Mouse (Mus musculus): ENCODE data around the gene March7. TPM values are rescaled to one million over a fixed set of nuclear protein-coding genes. Genes with fewer than 3 reads are reported as not detected.
A peak's percentile ranks its signal among the peaks of the same experiment; 100 is the strongest.

March7 gene
- polyA plus RNA-seq, 2 experiments, result 12.1 to 19.9 TPM

GRCm38 (mm10) chr2:60200667-60201066, 9.0 kb upstream of the March7 start:
- no peak for DNase-seq (ENCODE audit: low read depth in 3 of 3, low spot score in 3 of 3)
- no peak overlapping the region for H3K27ac ChIP-seq
- no peak overlapping the region for H3K4me3 ChIP-seq (ENCODE audit: insufficient read depth in 1 of 2, low read depth in 2 of 2, low read length in 2 of 2)
- TF ChIP-seq CTCF (IDR thresholded peaks at IDR 0.05; ENCODE audit: low read depth) (peak; percentile 90), EP300 (IDR thresholded peaks at IDR 0.05; ENCODE audit: low read depth) (no peak)
- H3K9me3 ChIP-seq (ENCODE audit: control insufficient read depth, low read length), result no peaks in the 10 kb centered on the region
- H3K36me3 ChIP-seq (replicated peaks; ENCODE audit: control insufficient read depth, insufficient read depth, low read depth), result peaks cover 5% of the 10 kb centered on the region
- no peak overlapping the region for H3K4me2 ChIP-seq (ENCODE audit: low read depth)
- peaks cover 0 to 10% of the 10 kb centered on the region in 2 experiments; a peak in 2 of 4 replicates for H3K4me1 ChIP-seq (replicated peaks; ENCODE audit: control insufficient read depth in 2 of 2, insufficient read depth in 2 of 2, low read length in 1 of 2)
- H3K9ac ChIP-seq (replicated peaks), result no peak overlapping the region
- no peaks in the 10 kb centered on the region for H3K27me3 ChIP-seq (ENCODE audit: control insufficient read depth, insufficient read depth, low read length)
- 0 out of 2 replicates have a peak, but pooled peaks have one; percentile 45 for ATAC-seq (ENCODE audit: insufficient read depth)
- 60% methylated on average over 8 of the region's 8 CpGs for WGBS (ENCODE audit: insufficient replicate concordance)

DNA sequence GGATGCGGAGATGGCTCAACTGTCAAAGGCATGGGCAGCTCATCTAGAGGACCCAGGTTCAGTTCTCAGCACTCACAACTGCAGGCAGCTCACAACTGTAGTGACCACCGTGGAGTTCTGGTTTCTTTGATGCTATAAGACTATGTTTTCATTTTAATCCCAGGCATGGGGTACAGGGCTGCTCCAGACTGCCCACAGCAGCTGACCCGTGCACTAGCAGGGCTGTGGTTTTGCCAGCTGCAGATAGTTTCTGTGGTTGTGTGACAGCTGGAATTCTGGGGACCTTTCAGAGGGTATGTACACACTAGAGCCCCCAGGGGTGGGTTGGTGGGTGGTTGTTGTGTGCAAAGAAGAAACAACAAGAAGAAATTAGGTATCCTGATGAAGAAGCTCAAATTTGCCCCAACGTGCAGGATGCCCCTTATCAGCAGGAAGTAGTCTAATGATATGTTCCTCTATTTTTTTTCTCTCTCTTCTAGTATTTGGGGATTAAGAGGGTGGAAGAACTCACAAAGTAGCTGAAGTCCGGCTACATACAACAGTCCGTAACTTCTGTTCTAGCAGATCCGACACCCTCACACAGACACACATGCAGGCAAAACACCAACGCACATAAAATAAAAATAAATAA, 6.7 kb upstream of the March7 start:
- no peak overlapping the region for H3K27ac ChIP-seq
- H3K36me3 ChIP-seq (replicated peaks; ENCODE audit: control insufficient read depth, insufficient read depth, low read depth), result peaks cover 9% of the 10 kb centered on the region
- no peak overlapping the region for H3K4me2 ChIP-seq (ENCODE audit: low read depth)
- no peak for ATAC-seq (ENCODE audit: insufficient read depth)
- no peak for DNase-seq (ENCODE audit: low read depth in 3 of 3, low spot score in 3 of 3)
- no peak overlapping the region for H3K9ac ChIP-seq (replicated peaks)
- TF ChIP-seq EP300 (IDR thresholded peaks at IDR 0.05; ENCODE audit: low read depth), result no peak
- no peak for TF ChIP-seq CTCF (IDR thresholded peaks at IDR 0.05; ENCODE audit: low read depth)
- H3K4me1 ChIP-seq (replicated peaks; ENCODE audit: control insufficient read depth in 2 of 2, insufficient read depth in 2 of 2, low read length in 1 of 2), result peaks cover 0 to 13% of the 10 kb centered on the region in 2 experiments; a peak in 2 of 4 replicates
- 42% methylated on average over 8 of the region's 8 CpGs for WGBS (ENCODE audit: insufficient replicate concordance)
- H3K9me3 ChIP-seq (ENCODE audit: control insufficient read depth, low read length), result no peaks in the 10 kb centered on the region
- no peaks in the 10 kb centered on the region for H3K27me3 ChIP-seq (ENCODE audit: control insufficient read depth, insufficient read depth, low read length)
- no peak overlapping the region for H3K4me3 ChIP-seq (ENCODE audit: insufficient read depth in 1 of 2, low read depth in 2 of 2, low read length in 2 of 2)

DNA sequence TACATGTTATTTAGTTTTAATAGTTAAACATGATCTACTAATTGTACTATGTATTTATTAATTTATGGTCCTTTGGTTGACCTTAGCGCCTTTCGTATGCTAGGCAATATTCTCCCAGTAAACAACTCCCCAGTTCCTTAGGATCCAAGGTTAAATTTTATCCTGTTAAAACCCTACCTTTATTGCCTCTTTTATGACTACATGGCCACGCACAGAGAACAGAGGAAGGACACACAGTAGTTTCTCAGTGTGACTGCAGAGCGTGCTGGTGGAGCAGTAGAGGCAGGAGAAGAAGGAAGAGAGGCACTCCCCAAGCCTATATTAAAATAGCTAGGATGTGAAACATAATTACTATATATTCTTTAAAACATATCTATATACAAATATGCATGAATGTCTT, 6.0 kb upstream of the March7 start:
- 82% methylated on average over 4 of the region's 4 CpGs for WGBS (ENCODE audit: insufficient replicate concordance)
- Histone ChIP-seq H3K4me1 (replicated peaks; ENCODE audit: control insufficient read depth in 2 of 2, insufficient read depth in 2 of 2, low read length in 1 of 2) (peaks cover 0 to 15% of the 10 kb centered on the region in 2 experiments; a peak in 3 of 4 replicates), H3K27ac (no peak overlapping the region), H3K9ac (replicated peaks) (no peak overlapping the region), H3K27me3 (ENCODE audit: control insufficient read depth, insufficient read depth, low read length) (no peaks in the 10 kb centered on the region), H3K4me2 (ENCODE audit: low read depth) (no peak overlapping the region), H3K36me3 (replicated peaks; ENCODE audit: control insufficient read depth, insufficient read depth, low read depth) (peaks cover 9% of the 10 kb centered on the region), H3K4me3 (ENCODE audit: insufficient read depth in 1 of 2, low read depth in 2 of 2, low read length in 2 of 2) (no peak overlapping the region), H3K9me3 (ENCODE audit: control insufficient read depth, low read length) (no peaks in the 10 kb centered on the region)
- DNase-seq (ENCODE audit: low read depth in 3 of 3, low spot score in 3 of 3) (no peak), ATAC-seq (ENCODE audit: insufficient read depth) (no peak)
- TF ChIP-seq CTCF (IDR thresholded peaks at IDR 0.05; ENCODE audit: low read depth) (no peak), EP300 (IDR thresholded peaks at IDR 0.05; ENCODE audit: low read depth) (no peak)

GRCm38 (mm10) chr2:60204162-60204561, 5.5 kb upstream of the March7 start:
- Histone ChIP-seq H3K4me3 (ENCODE audit: insufficient read depth in 1 of 2, low read depth in 2 of 2, low read length in 2 of 2) (no peak overlapping the region), H3K9ac (replicated peaks) (no peak overlapping the region), H3K9me3 (ENCODE audit: control insufficient read depth, low read length) (no peaks in the 10 kb centered on the region), H3K4me2 (ENCODE audit: low read depth) (no peak overlapping the region), H3K4me1 (replicated peaks; ENCODE audit: control insufficient read depth in 2 of 2, insufficient read depth in 2 of 2, low read length in 1 of 2) (peaks cover 0 to 15% of the 10 kb centered on the region in 2 experiments; a peak in 3 of 4 replicates), H3K27ac (no peak overlapping the region), H3K27me3 (ENCODE audit: control insufficient read depth, insufficient read depth, low read length) (no peaks in the 10 kb centered on the region), H3K36me3 (replicated peaks; ENCODE audit: control insufficient read depth, insufficient read depth, low read depth) (peaks cover 9% of the 10 kb centered on the region)
- peak; percentile 32; the same call in 1 of the 2 replicates for ATAC-seq (ENCODE audit: insufficient read depth)
- no peak for TF ChIP-seq EP300 (IDR thresholded peaks at IDR 0.05; ENCODE audit: low read depth)
- TF ChIP-seq CTCF (IDR thresholded peaks at IDR 0.05; ENCODE audit: low read depth), result no peak
- WGBS (ENCODE audit: insufficient replicate concordance), result 23% methylated on average over 6 of the region's 6 CpGs
- DNase-seq (ENCODE audit: low read depth in 3 of 3, low spot score in 3 of 3), result no peak

- Histone ChIP-seq H3K27ac (no peak overlapping the region), H3K36me3 (replicated peaks; ENCODE audit: control insufficient read depth, insufficient read depth, low read depth) (peaks cover 9% of the 10 kb centered on the region), H3K4me2 (ENCODE audit: low read depth) (no peak overlapping the region), H3K4me3 (ENCODE audit: insufficient read depth in 1 of 2, low read depth in 2 of 2, low read length in 2 of 2) (no peak overlapping the region), H3K9ac (replicated peaks) (no peak overlapping the region), H3K27me3 (ENCODE audit: control insufficient read depth, insufficient read depth, low read length) (no peaks in the 10 kb centered on the region), H3K9me3 (ENCODE audit: control insufficient read depth, low read length) (no peaks in the 10 kb centered on the region), H3K4me1 (replicated peaks; ENCODE audit: control insufficient read depth in 2 of 2, insufficient read depth in 2 of 2, low read length in 1 of 2) (peaks cover 2 to 16% of the 10 kb centered on the region in 2 experiments)
- TF ChIP-seq CTCF (IDR thresholded peaks at IDR 0.05; ENCODE audit: low read depth) (no peak), EP300 (IDR thresholded peaks at IDR 0.05; ENCODE audit: low read depth) (no peak)
- ATAC-seq (ENCODE audit: insufficient read depth) (no peak), DNase-seq (ENCODE audit: low read depth in 3 of 3, low spot score in 3 of 3) (no peak)
- WGBS (ENCODE audit: insufficient replicate concordance), result 62% methylated on average over 6 of the region's 6 CpGs
Measured at GRCm38 (mm10) chr2:60205795-60206194, 3.9 kb upstream of the March7 start.
